Mouse (Mus musculus) erythroblast, embryonic 14.5 days (primary cell): Measurements from ENCODE around the gene Kansl1.

Experiments
- GATA1 ChIP-seq: IDR thresholded peaks from 2 replicates; pipeline ENCODE4 v1.6.1; 2012; ENCODE audit warnings: low read length, inconsistent platforms, mixed read lengths
- TAL1 ChIP-seq: IDR thresholded peaks from 3 replicates; pipeline ENCODE4 v1.6.1; 2012; ENCODE audit warnings: low read length, inconsistent platforms, mixed read lengths

- no peak for TF ChIP-seq GATA1
- TF ChIP-seq TAL1 = no peak
These were observed 157.0 kb downstream of the Kansl1 start for GRCm38 (mm10) chr11:104311643-104312042.
